Mouse (Mus musculus): ENCODE measurements around the gene Ccl20.

Gene Ccl20

DNA sequence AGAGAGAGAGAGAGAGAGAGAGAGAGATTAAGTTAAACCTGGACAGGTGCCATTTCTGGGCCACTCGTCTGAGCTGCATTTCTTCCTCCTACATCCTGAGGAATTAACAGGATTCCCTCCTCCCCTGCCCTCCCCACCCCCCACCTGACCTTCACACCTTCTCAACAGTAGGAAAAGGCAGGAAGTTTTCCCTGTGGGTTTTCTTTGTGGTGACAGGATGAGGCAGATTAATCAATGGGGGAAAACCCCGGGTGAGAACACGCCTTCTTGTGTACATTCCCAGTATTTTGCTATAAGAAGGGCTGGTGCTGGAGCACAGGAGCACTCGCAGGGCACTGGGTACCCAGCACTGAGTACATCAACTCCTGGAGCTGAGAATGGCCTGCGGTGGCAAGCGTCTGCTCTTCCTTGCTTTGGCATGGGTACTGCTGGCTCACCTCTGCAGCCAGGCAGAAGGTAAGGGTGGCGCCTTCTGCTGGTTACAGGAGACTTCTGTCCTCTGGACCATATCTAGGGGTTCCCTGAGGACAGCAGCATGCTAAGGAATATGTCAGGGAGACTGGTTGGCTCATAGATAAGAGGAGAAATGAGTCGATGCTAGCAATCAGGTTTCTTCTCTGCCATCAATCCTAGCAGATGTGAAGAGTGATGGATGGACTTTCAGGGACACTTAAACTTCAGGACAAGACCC lies at the start of gene Ccl20:
Gene Ccl20, plus strand, starts transcription at position 320 of the 691 bp plus-strand sequence.
- no peak for DNase-seq (ENCODE audit: low read depth, low spot score)
- no peaks in the 10 kb centered on the region for H3K27me3 ChIP-seq (ENCODE audit: control insufficient read depth, insufficient read depth, low read length, poor library complexity, severe bottlenecking)
- H3K36me3 ChIP-seq (ENCODE audit: control insufficient read depth, insufficient read depth, low read length, poor library complexity, severe bottlenecking), result no peaks in the 10 kb centered on the region

DNA sequence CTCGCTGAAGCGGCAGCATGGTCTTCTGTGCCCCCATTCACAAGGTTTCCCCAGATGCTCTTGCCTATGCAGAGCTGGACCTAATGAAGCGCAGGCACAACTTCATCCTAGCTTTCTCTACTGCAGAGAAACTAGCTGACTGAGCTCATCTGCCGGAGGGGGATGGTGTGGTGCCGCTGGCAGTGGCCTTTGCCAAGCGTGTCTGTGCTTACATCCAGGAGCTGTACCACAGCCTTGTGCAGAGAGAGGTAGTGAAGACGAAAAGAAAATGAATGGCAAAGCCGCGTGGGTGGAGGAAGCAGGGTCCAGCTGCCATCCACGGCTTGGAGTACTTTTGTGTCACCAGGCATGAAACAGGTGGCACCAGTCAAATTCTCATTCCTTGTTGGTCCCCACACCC lies 49.4 kb upstream of the Ccl20 start:
- no peak for DNase-seq (ENCODE audit: low read depth, low spot score)
- H3K27me3 ChIP-seq (ENCODE audit: control insufficient read depth, insufficient read depth, low read length, poor library complexity, severe bottlenecking), result no peaks in the 10 kb centered on the region
- no peaks in the 10 kb centered on the region for H3K36me3 ChIP-seq (ENCODE audit: control insufficient read depth, insufficient read depth, low read length, poor library complexity, severe bottlenecking)

GRCm38 (mm10) chr1:83075526-83076189 lies 40.9 kb upstream of the Ccl20 start:
- DNase-seq (ENCODE audit: low read depth, low spot score), result no peak
- H3K27me3 ChIP-seq (ENCODE audit: control insufficient read depth, insufficient read depth, low read length, poor library complexity, severe bottlenecking), result no peaks in the 10 kb centered on the region; the same call in 1 of the 2 replicates

GRCm38 (mm10) chr1:83076190-83076917 lies 40.2 kb upstream of the Ccl20 start:
- no peaks in the 10 kb centered on the region for H3K36me3 ChIP-seq (ENCODE audit: control insufficient read depth, insufficient read depth, low read length, poor library complexity, severe bottlenecking)
- H3K27me3 ChIP-seq (ENCODE audit: control insufficient read depth, insufficient read depth, low read length, poor library complexity, severe bottlenecking), result no peaks in the 10 kb centered on the region; the same call in 1 of the 2 replicates
- peak; percentile 49 for DNase-seq (ENCODE audit: low read depth, low spot score)

More at GRCm38 (mm10) chr1:83075526-83076189, 40.9 kb upstream of the Ccl20 start:
- no peaks in the 10 kb centered on the region for H3K36me3 ChIP-seq (ENCODE audit: control insufficient read depth, insufficient read depth, low read length, poor library complexity, severe bottlenecking)

GRCm38 (mm10) chr1:83077016-83077415 lies 39.5 kb upstream of the Ccl20 start:
- no peak for DNase-seq (ENCODE audit: low read depth, low spot score)
- Histone ChIP-seq H3K27me3 (ENCODE audit: control insufficient read depth, insufficient read depth, low read length, poor library complexity, severe bottlenecking) (no peaks in the 10 kb centered on the region; the same call in 1 of the 2 replicates), H3K36me3 (ENCODE audit: control insufficient read depth, insufficient read depth, low read length, poor library complexity, severe bottlenecking) (no peaks in the 10 kb centered on the region)

DNA sequence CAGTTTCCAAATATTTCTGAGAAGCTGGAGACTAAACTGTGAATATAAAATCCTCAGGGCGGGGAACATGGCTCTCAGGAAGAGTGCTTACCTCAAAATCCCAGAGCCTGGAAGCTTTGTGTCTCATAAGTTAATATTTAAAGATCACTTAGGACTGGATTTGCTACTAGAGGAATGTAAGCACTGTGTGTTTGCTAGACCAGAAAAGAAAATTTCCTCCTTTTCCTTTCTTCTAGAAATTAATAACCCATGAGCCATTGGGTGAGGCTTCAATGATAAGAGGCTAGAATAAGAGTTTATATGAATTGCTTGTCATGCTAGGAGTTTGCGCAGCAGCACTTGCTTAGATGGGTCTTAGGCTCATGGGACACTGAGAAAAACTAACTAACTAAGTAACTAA lies 31.8 kb upstream of the Ccl20 start:
- Histone ChIP-seq H3K36me3 (ENCODE audit: control insufficient read depth, insufficient read depth, low read length, poor library complexity, severe bottlenecking) (no peaks in the 10 kb centered on the region), H3K27me3 (ENCODE audit: control insufficient read depth, insufficient read depth, low read length, poor library complexity, severe bottlenecking) (no peaks in the 10 kb centered on the region)
- no peak for DNase-seq (ENCODE audit: low read depth, low spot score)

GRCm38 (mm10) chr1:83091268-83091667 lies 25.3 kb upstream of the Ccl20 start:
- DNase-seq (ENCODE audit: low read depth, low spot score), result no peak
- H3K36me3 ChIP-seq (ENCODE audit: control insufficient read depth, insufficient read depth, low read length, poor library complexity, severe bottlenecking), result no peaks in the 10 kb centered on the region
- no peaks in the 10 kb centered on the region for H3K27me3 ChIP-seq (ENCODE audit: control insufficient read depth, insufficient read depth, low read length, poor library complexity, severe bottlenecking)

- H3K36me3 ChIP-seq (ENCODE audit: control insufficient read depth, insufficient read depth, low read length, poor library complexity, severe bottlenecking), result no peaks in the 10 kb centered on the region
- DNase-seq (ENCODE audit: low read depth, low spot score), result no peak
- no peaks in the 10 kb centered on the region for H3K27me3 ChIP-seq (ENCODE audit: control insufficient read depth, insufficient read depth, low read length, poor library complexity, severe bottlenecking)
Measured at GRCm38 (mm10) chr1:83096935-83097334, 19.6 kb upstream of the Ccl20 start.

GRCm38 (mm10) chr1:83099160-83099559 lies 17.4 kb upstream of the Ccl20 start:
- DNase-seq (ENCODE audit: low read depth, low spot score), result no peak
- Histone ChIP-seq H3K27me3 (ENCODE audit: control insufficient read depth, insufficient read depth, low read length, poor library complexity, severe bottlenecking) (no peaks in the 10 kb centered on the region), H3K36me3 (ENCODE audit: control insufficient read depth, insufficient read depth, low read length, poor library complexity, severe bottlenecking) (no peaks in the 10 kb centered on the region)

DNA sequence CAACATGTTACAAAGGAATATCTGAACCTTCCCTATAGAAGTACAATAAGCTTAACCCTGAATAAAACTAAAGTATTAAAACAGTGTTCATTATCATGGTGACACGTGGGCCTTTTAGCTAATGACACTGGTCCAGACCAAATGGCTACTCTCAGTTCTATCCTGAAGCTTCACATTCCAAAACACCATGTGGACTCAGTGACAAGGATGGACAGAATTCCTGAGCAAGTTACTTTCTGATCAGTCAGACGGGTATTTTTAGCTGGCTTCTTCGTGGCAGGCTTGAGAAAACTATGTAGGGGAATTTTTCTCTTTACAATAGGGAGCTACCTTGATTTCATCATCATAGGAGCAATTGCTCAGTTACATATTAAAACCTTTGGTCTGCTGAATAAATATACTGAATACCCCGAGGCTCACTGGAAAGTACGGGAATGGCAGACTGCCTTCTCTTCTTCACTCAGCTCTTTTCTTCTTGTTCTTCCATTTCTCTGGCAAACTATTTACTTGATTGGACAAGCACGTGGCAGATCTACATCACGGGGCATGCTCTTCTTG lies 16.9 kb upstream of the Ccl20 start:
- no peaks in the 10 kb centered on the region for H3K36me3 ChIP-seq (ENCODE audit: control insufficient read depth, insufficient read depth, low read length, poor library complexity, severe bottlenecking)
- H3K27me3 ChIP-seq (ENCODE audit: control insufficient read depth, insufficient read depth, low read length, poor library complexity, severe bottlenecking), result no peaks in the 10 kb centered on the region
- DNase-seq (ENCODE audit: low read depth, low spot score), result no peak

DNA sequence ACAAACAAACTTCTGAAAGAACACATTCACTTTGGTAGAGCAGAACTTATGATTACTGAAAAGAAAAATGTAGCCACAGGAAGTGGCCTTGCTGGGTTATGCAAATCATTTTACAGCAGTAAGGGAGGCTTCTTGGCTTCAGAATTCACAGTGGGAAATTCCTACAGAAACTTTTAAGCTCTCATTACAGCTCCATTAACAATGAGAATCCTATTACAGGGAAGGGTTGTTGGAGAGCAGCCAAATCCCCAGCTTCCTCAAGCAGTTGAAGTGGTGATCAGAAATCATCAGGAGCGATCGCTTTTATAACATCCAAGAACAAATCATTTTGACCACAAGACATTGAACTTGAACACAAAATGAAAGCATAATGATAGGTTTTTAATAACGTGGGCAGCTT lies 14.7 kb upstream of the Ccl20 start:
- Histone ChIP-seq H3K27me3 (ENCODE audit: control insufficient read depth, insufficient read depth, low read length, poor library complexity, severe bottlenecking) (no peaks in the 10 kb centered on the region), H3K36me3 (ENCODE audit: control insufficient read depth, insufficient read depth, low read length, poor library complexity, severe bottlenecking) (no peaks in the 10 kb centered on the region)
- no peak for DNase-seq (ENCODE audit: low read depth, low spot score)

DNA sequence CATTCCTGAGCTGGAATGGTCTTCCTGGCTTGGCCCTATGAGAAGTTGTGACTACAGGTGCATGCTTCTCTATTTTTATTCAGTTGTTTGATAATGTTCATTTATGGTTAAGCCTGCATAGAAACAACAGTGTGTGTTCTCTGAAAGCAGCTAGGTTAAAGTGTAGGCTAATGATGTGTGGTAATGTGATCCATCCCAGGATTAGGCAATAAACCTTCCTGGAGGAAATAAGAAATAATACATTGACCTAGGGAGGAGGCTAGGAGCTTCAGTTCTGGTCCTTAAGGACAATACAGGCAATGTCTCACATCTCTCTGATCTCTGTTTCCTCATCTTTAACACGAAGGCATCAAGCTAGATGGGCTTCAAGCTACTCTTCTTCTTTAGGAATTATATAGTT lies 11.1 kb upstream of the Ccl20 start:
- DNase-seq (ENCODE audit: low read depth, low spot score), result no peak
- Histone ChIP-seq H3K27me3 (ENCODE audit: control insufficient read depth, insufficient read depth, low read length, poor library complexity, severe bottlenecking) (no peaks in the 10 kb centered on the region), H3K36me3 (ENCODE audit: control insufficient read depth, insufficient read depth, low read length, poor library complexity, severe bottlenecking) (no peaks in the 10 kb centered on the region)

- DNase-seq (ENCODE audit: low read depth, low spot score), result no peak
- H3K36me3 ChIP-seq (ENCODE audit: control insufficient read depth, insufficient read depth, low read length, poor library complexity, severe bottlenecking), result no peaks in the 10 kb centered on the region
- no peaks in the 10 kb centered on the region for H3K27me3 ChIP-seq (ENCODE audit: control insufficient read depth, insufficient read depth, low read length, poor library complexity, severe bottlenecking)
Measured at GRCm38 (mm10) chr1:83107410-83107978, 9.1 kb upstream of the Ccl20 start.

DNA sequence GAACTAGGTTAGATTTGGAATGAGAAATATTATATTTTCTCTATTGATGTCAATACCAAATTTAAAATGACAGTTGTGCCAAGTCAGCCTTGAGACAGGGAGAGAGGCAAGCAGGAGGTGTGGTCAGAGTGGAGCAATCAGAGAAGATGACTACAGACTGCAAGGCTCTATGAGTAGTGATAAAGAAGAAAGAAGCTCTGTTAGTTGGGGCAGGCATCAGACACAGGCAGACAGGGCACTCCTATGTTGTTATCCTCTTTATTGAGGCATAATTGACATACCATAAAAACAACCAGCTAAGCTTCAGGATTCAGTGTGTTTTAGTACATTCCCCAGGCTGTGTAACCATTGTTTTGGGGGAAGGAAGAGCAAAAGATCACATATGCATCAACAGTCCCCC lies 5.6 kb upstream of the Ccl20 start:
- H3K36me3 ChIP-seq (ENCODE audit: control insufficient read depth, insufficient read depth, low read length, poor library complexity, severe bottlenecking), result no peaks in the 10 kb centered on the region
- no peaks in the 10 kb centered on the region for H3K27me3 ChIP-seq (ENCODE audit: control insufficient read depth, insufficient read depth, low read length, poor library complexity, severe bottlenecking)
- no peak for DNase-seq (ENCODE audit: low read depth, low spot score)
